In genomic region chr14:118883344-118884249, GRCm38 (mm10) we compare ENCODE assay signal across 14 mouse cellular contexts. TPM values are rescaled to one million over a fixed set of nuclear protein-coding genes. Genes with fewer than 3 reads are reported as not detected.
DNase-seq lines count a peak whose midpoint lies in the region; ATAC-seq and TF ChIP-seq lines count a peak whose summit lies in the region.
"Had no signal": no experiment of that assay in that cellular context is flagged by ENCODE, and none has a peak within 500 bp of the region (broad histone marks: within the 10 kb centered on the region; RNA-seq: fewer than 3 reads in every experiment).

No protein-coding gene starts in this region.

- H3K9me3 ChIP-seq in heart, embryonic 12.5 days (replicated peaks) = no peaks in the 10 kb centered on the region
- H3K9me3 ChIP-seq in limb, embryonic 15.5 days = no peaks in the 10 kb centered on the region
- H3K9me3 ChIP-seq in limb, embryonic 10.5 days (replicated peaks) = no peaks in the 10 kb centered on the region
- H3K9me3 ChIP-seq in liver, postnatal 0 days (ENCODE audit: low read length) = no peaks in the 10 kb centered on the region
- H3K9me3 ChIP-seq: midbrain, embryonic 12.5 days; neural tube, embryonic 13.5 days had no signal

- H3K36me3 ChIP-seq in heart, embryonic 12.5 days = peaks cover 79% of the 10 kb centered on the region
- peaks cover 67% of the 10 kb centered on the region for H3K36me3 ChIP-seq in limb, embryonic 15.5 days
- H3K36me3 ChIP-seq in limb, embryonic 10.5 days = peaks cover 94% of the 10 kb centered on the region
- no peaks in the 10 kb centered on the region for H3K36me3 ChIP-seq in liver, postnatal 0 days (replicated peaks; ENCODE audit: insufficient read depth, low read length)

- WGBS in heart, embryonic 12.5 days = 59% methylated on average over 18 of the region's 18 CpGs
- 77% methylated on average over 18 of the region's 18 CpGs for WGBS in limb, embryonic 15.5 days
- 89% methylated on average over 18 of the region's 18 CpGs for WGBS in limb, embryonic 10.5 days
- WGBS in liver, postnatal 0 days (ENCODE audit: insufficient replicate concordance) = 67% methylated on average over 18 of the region's 18 CpGs

- TF ChIP-seq EP300 in liver, postnatal 0 days (IDR thresholded peaks at IDR 0.05; ENCODE audit: low read depth) = peak; percentile 69

- no peak overlapping the region for H3K9ac ChIP-seq in heart, embryonic 12.5 days
- H3K9ac ChIP-seq in limb, embryonic 15.5 days = no peak overlapping the region
- no peak overlapping the region for H3K9ac ChIP-seq in liver, postnatal 0 days (replicated peaks)
- H3K9ac ChIP-seq: midbrain, embryonic 12.5 days; neural tube, embryonic 13.5 days had no signal

- H3K27ac ChIP-seq in heart, embryonic 12.5 days (ENCODE audit: poor library complexity, severe bottlenecking) = peak overlapping the region; percentile 1; the same call in 1 of the 2 replicates
- H3K27ac ChIP-seq in limb, embryonic 15.5 days = peak overlapping the region; percentile 27; the same call in 1 of the 2 replicates
- H3K27ac ChIP-seq in limb, embryonic 10.5 days = no peak overlapping the region
- peak overlapping the region; percentile 30 for H3K27ac ChIP-seq in liver, postnatal 0 days (ENCODE audit: low read depth)
- H3K27ac ChIP-seq: midbrain, embryonic 12.5 days; neural tube, embryonic 13.5 days had no signal

- H3K4me1 ChIP-seq in heart, embryonic 12.5 days (replicated peaks) = peaks cover 12% of the 10 kb centered on the region
- H3K4me1 ChIP-seq in limb, embryonic 15.5 days = no peaks in the 10 kb centered on the region
- H3K4me1 ChIP-seq in limb, embryonic 10.5 days = no peaks in the 10 kb centered on the region
- H3K4me1 ChIP-seq in liver, postnatal 0 days (ENCODE audit: insufficient read depth) = no peaks in the 10 kb centered on the region
- H3K4me1 ChIP-seq: midbrain, embryonic 12.5 days; neural tube, embryonic 13.5 days had no signal

- ATAC-seq in heart, embryonic 12.5 days (ENCODE audit: insufficient number of reproducible peaks, low FRiP score) = peak; percentile 84
- ATAC-seq in limb, embryonic 15.5 days (ENCODE audit: insufficient number of reproducible peaks, low FRiP score, low TSS enrichment, low read depth) = no peak
- ATAC-seq in common myeloid progenitor, adult 5-6 weeks (replicated peaks; ENCODE audit: low read depth, poor library complexity, severe bottlenecking) = peak; percentile 74
- ATAC-seq in liver, postnatal 0 days = peak; percentile 87

- no peak for DNase-seq in heart, postnatal 10 days
- no peak for DNase-seq in limb, embryonic 10.5 days (ENCODE audit: low spot score)
- DNase-seq in liver, postnatal 0 days = no peak
- DNase-seq in testis, postnatal 14 days (ENCODE audit: low spot score) = no peak
- DNase-seq in spleen, postnatal 36 days (ENCODE audit: low spot score in 2 of 2) = no peak
- DNase-seq: adrenal gland, adult 8-10 months; cerebellum, adult 18-20 months; embryo, embryonic 11 days; right cerebral cortex, adult 18-20 months had no signal

- peak overlapping the region; percentile 26 for H3K4me2 ChIP-seq in heart, embryonic 12.5 days
- no peak overlapping the region for H3K4me2 ChIP-seq in limb, embryonic 15.5 days
- H3K4me2 ChIP-seq in liver, postnatal 0 days (ENCODE audit: low read depth, low read length) = peak overlapping the region; percentile 53
- H3K4me2 ChIP-seq: midbrain, embryonic 12.5 days; neural tube, embryonic 13.5 days had no signal

- intact Hi-C loops in heart, postnatal 10 days (cut with DNase I) = no loop called here

- H3K27me3 ChIP-seq in heart, embryonic 12.5 days (replicated peaks) = no peaks in the 10 kb centered on the region
- no peaks in the 10 kb centered on the region for H3K27me3 ChIP-seq in limb, embryonic 15.5 days
- H3K27me3 ChIP-seq in limb, embryonic 10.5 days (ENCODE audit: low read depth, poor library complexity, severe bottlenecking) = no peaks in the 10 kb centered on the region
- no peaks in the 10 kb centered on the region for H3K27me3 ChIP-seq in liver, postnatal 0 days (ENCODE audit: insufficient read depth, low read length)
- H3K27me3 ChIP-seq: midbrain, embryonic 12.5 days; neural tube, embryonic 13.5 days had no signal

- no peak overlapping the region for H3K4me3 ChIP-seq in heart, embryonic 12.5 days
- H3K4me3 ChIP-seq in limb, embryonic 15.5 days = no peak overlapping the region
- no peak overlapping the region for H3K4me3 ChIP-seq in limb, embryonic 10.5 days
- peak overlapping the region; percentile 1; the same call in 1 of the 2 replicates for H3K4me3 ChIP-seq in liver, postnatal 0 days (ENCODE audit: low read depth, low read length)
- H3K4me3 ChIP-seq: midbrain, embryonic 12.5 days; neural tube, embryonic 13.5 days had no signal

- TF ChIP-seq CTCF in liver, postnatal 0 days (IDR thresholded peaks at IDR 0.05; ENCODE audit: low read depth) = no peak

RNA-seq across cellular contexts. Expression of gene Dzip1, which starts 41.7 kb away (rescaled TPM):
- 9.3 and 10.1 TPM in 2 replicates for polyA plus RNA-seq in heart, embryonic 12.5 days (2016; fragmentation: Nextera tagmentation; extraction: Ambion mirVana)
- total RNA-seq in heart, postnatal 10 days (2021) = 1 to 10 TPM; 4.0 to 5.4 TPM
- 13.2 and 19.1 TPM in 2 replicates for polyA plus RNA-seq in limb, embryonic 15.5 days (2015; fragmentation: Nextera tagmentation; extraction: Ambion mirVana)
- polyA plus RNA-seq in limb, embryonic 10.5 days (2016; fragmentation: Nextera tagmentation; extraction: Ambion mirVana) = 13.9 and 20.7 TPM in 2 replicates
- total RNA-seq in common myeloid progenitor, adult 5-6 weeks (2017) = 0.32 and 1.6 TPM in 2 replicates
- polyA plus RNA-seq in liver, postnatal 0 days (2015; fragmentation: Nextera tagmentation; extraction: Ambion mirVana) = 0.42 and 0.75 TPM in 2 replicates

RNA-seq across cellular contexts. Expression of gene Dnajc3, which starts 54.2 kb away (rescaled TPM):
- polyA plus RNA-seq in heart, embryonic 12.5 days (2016; fragmentation: Nextera tagmentation; extraction: Ambion mirVana) = 32.7 and 33.1 TPM in 2 replicates
- 10 to 100 TPM; 26.4 to 27.1 TPM for total RNA-seq in heart, postnatal 10 days (2021)
- polyA plus RNA-seq in limb, embryonic 15.5 days (2015; fragmentation: Nextera tagmentation; extraction: Ambion mirVana) = 44.1 and 47.7 TPM in 2 replicates
- 32.9 and 34.2 TPM in 2 replicates for polyA plus RNA-seq in limb, embryonic 10.5 days (2016; fragmentation: Nextera tagmentation; extraction: Ambion mirVana)
- 64.8 and 74.5 TPM in 2 replicates for total RNA-seq in common myeloid progenitor, adult 5-6 weeks (2017)
- 53.6 and 55.3 TPM in 2 replicates for polyA plus RNA-seq in liver, postnatal 0 days (2015; fragmentation: Nextera tagmentation; extraction: Ambion mirVana)
